ENCODE assay signal across 24 mouse cellular contexts in genomic region chr13:99008013-99008412, GRCm38 (mm10). TPM values are rescaled to one million over a fixed set of nuclear protein-coding genes. Genes with fewer than 3 reads are reported as not detected.
A peak's percentile ranks its signal among the peaks of the same experiment; 100 is the strongest.
DNase-seq lines count a peak whose midpoint lies in the region; ATAC-seq lines count a peak whose summit lies in the region.
"Had no signal": no experiment of that assay in that cellular context is flagged by ENCODE, and none has a peak within 500 bp of the region (broad histone marks: within the 10 kb centered on the region; RNA-seq: fewer than 3 reads in every experiment).

No protein-coding gene starts in this region.

- ATAC-seq in midbrain, embryonic 11.5 days (ENCODE audit: low FRiP score): no peak
- ATAC-seq: forebrain, embryonic 15.5 days; forebrain, postnatal 0 days had no signal

- H3K4me2 ChIP-seq in midbrain, embryonic 11.5 days: no peak overlapping the region
- H3K4me2 ChIP-seq: embryonic facial prominence, embryonic 12.5 days; forebrain, embryonic 12.5 days; forebrain, embryonic 15.5 days had no signal

- H3K27me3 ChIP-seq in midbrain, embryonic 11.5 days (ENCODE audit: control insufficient read depth, insufficient read depth, low read length): no peaks in the 10 kb centered on the region
- no peaks in the 10 kb centered on the region for H3K27me3 ChIP-seq in midbrain, embryonic 10.5 days (ENCODE audit: low read depth, poor library complexity, severe bottlenecking)
- H3K27me3 ChIP-seq: embryonic facial prominence, embryonic 12.5 days; forebrain, embryonic 12.5 days; forebrain, embryonic 15.5 days had no signal

- peaks cover 6% of the 10 kb centered on the region; the same call in 1 of the 2 replicates for H3K9me3 ChIP-seq in midbrain, embryonic 11.5 days (ENCODE audit: control insufficient read depth, low read length)
- H3K9me3 ChIP-seq in midbrain, embryonic 10.5 days (replicated peaks): peaks cover 13% of the 10 kb centered on the region

- WGBS in midbrain, embryonic 11.5 days: 89% methylated on average over 5 of the region's 5 CpGs
- 90% methylated on average over 5 of the region's 5 CpGs for WGBS in midbrain, embryonic 10.5 days

- H3K27ac ChIP-seq in midbrain, embryonic 11.5 days (ENCODE audit: low read depth, low read length): no peak overlapping the region
- no peak overlapping the region for H3K27ac ChIP-seq in midbrain, embryonic 10.5 days (replicated peaks)
- H3K27ac ChIP-seq: embryonic facial prominence, embryonic 10.5 days; embryonic facial prominence, embryonic 12.5 days; forebrain, embryonic 12.5 days; forebrain, embryonic 15.5 days had no signal

- no peak overlapping the region for H3K9ac ChIP-seq in midbrain, embryonic 11.5 days (ENCODE audit: low read length)
- H3K9ac ChIP-seq: embryonic facial prominence, embryonic 12.5 days; forebrain, embryonic 12.5 days; forebrain, embryonic 15.5 days; forebrain, postnatal 0 days had no signal

- H3K4me3 ChIP-seq in midbrain, embryonic 11.5 days (ENCODE audit: low read depth, low read length): no peak overlapping the region
- H3K4me3 ChIP-seq in midbrain, embryonic 10.5 days: no peak overlapping the region
- H3K4me3 ChIP-seq: embryonic facial prominence, embryonic 10.5 days; embryonic facial prominence, embryonic 12.5 days; forebrain, embryonic 12.5 days; forebrain, embryonic 15.5 days had no signal

- no peaks in the 10 kb centered on the region for H3K36me3 ChIP-seq in midbrain, embryonic 11.5 days (ENCODE audit: control insufficient read depth, insufficient read depth, low read length)
- H3K36me3 ChIP-seq in midbrain, embryonic 10.5 days: no peaks in the 10 kb centered on the region
- H3K36me3 ChIP-seq: embryonic facial prominence, embryonic 10.5 days; embryonic facial prominence, embryonic 12.5 days; forebrain, embryonic 12.5 days; forebrain, embryonic 15.5 days had no signal

- H3K4me1 ChIP-seq in midbrain, embryonic 11.5 days (ENCODE audit: control insufficient read depth, insufficient read depth, low read length): no peaks in the 10 kb centered on the region
- peaks cover 7% of the 10 kb centered on the region; the same call in 1 of the 2 replicates for H3K4me1 ChIP-seq in midbrain, embryonic 10.5 days
- H3K4me1 ChIP-seq: embryonic facial prominence, embryonic 10.5 days; embryonic facial prominence, embryonic 12.5 days; forebrain, embryonic 15.5 days had no signal

- DNase-seq in heart, adult 11 months: peak; percentile 83
- DNase-seq in heart, adult 8-10 months (ENCODE audit: low spot score): no peak
- DNase-seq in midbrain, embryonic 11.5 days (ENCODE audit: low spot score, missing footprints): peak; percentile 10
- DNase-seq in midbrain, embryonic 10.5 days (ENCODE audit: low spot score): no peak
- no peak for DNase-seq in lung, postnatal 25 days (ENCODE audit: low spot score)
- DNase-seq: adrenal gland, adult 2 months; adrenal gland, postnatal 10 days; adrenal gland, postnatal 25 days; cerebellum, adult 11-12 months; cerebellum, adult 2 months; cerebellum, adult 9-10 months; cerebellum, postnatal 10 days; cerebellum, postnatal 25 days; forebrain, postnatal 0 days had no signal

RNA-seq across cellular contexts. Expression of gene 1700024P04Rik, which starts 23.6 kb away (rescaled TPM):
- not detected for total RNA-seq in heart, adult 8-10 months (2022)
- polyA plus RNA-seq in midbrain, embryonic 11.5 days (2014; fragmentation: Nextera tagmentation; extraction: Ambion mirVana): not detected in 2 replicates
- not detected in 2 replicates for polyA plus RNA-seq in midbrain, embryonic 10.5 days (2016; fragmentation: Nextera tagmentation; extraction: Ambion mirVana)
- total RNA-seq: adrenal gland, adult 2 months; adrenal gland, postnatal 10 days; adrenal gland, postnatal 25 days; adrenal gland, postnatal 4 days; ES-E14; forebrain, postnatal 0 days; MEL had no signal
- polyA plus RNA-seq: adrenal gland, adult 2 months; C2C12; cerebellum, adult 2 months; cortical plate, adult 2 months; embryonic facial prominence, embryonic 10.5 days; embryonic facial prominence, embryonic 12.5 days; embryonic facial prominence, embryonic 14.5 days; forebrain, embryonic 12.5 days; forebrain, embryonic 15.5 days; forebrain, postnatal 0 days had no signal

Comparison
In these comparisons a context has a peak if more than half of its experiments do, and no peak if none do; other contexts are left out.
1. DNase-seq: peak in heart, adult 11 months (single experiment) and midbrain, embryonic 11.5 days (single experiment); none in heart, adult 8-10 months (single experiment), midbrain, embryonic 10.5 days (single experiment) and lung, postnatal 25 days (single experiment).